Mouse (Mus musculus): Measurements from ENCODE around the gene Ddi2. TPM values are rescaled to one million over a fixed set of nuclear protein-coding genes. Genes with fewer than 3 reads are reported as not detected.

Gene Ddi2
- total and polyA plus RNA-seq, 3 experiments, result 8.7 to 29.4 (median 28.6) TPM

GRCm38 (mm10) chr4:141672325-141672724 lies 50.9 kb downstream of the Ddi2 start:
- no peak for TF ChIP-seq CTCF (IDR thresholded peaks at IDR 0.05)
- no peak for TF ChIP-seq EP300 (IDR thresholded peaks at IDR 0.05; ENCODE audit: insufficient read depth, low read depth, low read length)
- no peak for TF ChIP-seq POLR2A (IDR thresholded peaks at IDR 0.05; ENCODE audit: insufficient read depth, low read depth, low read length)
- Histone ChIP-seq H3K79me2 (replicated peaks; ENCODE audit: control insufficient read depth, insufficient read depth, low read length) (no peaks in the 10 kb centered on the region), H3K9ac (ENCODE audit: low read depth, low read length) (no peak overlapping the region), H3K4me3 (no peak overlapping the region), H3K4me1 (ENCODE audit: control insufficient read depth, insufficient read depth, low read length) (peaks cover 2% of the 10 kb centered on the region; the same call in 1 of the 2 replicates), H3K27me3 (ENCODE audit: control insufficient read depth, insufficient read depth, low read length) (no peaks in the 10 kb centered on the region), H3K36me3 (ENCODE audit: control insufficient read depth, insufficient read depth, low read length) (no peaks in the 10 kb centered on the region), H3K27ac (no peak overlapping the region)
- intact Hi-C loops (cut with DNase I), result no loop called here
- no peak for DNase-seq
- WGBS, result 77% methylated on average over 13 of the region's 13 CpGs

DNA sequence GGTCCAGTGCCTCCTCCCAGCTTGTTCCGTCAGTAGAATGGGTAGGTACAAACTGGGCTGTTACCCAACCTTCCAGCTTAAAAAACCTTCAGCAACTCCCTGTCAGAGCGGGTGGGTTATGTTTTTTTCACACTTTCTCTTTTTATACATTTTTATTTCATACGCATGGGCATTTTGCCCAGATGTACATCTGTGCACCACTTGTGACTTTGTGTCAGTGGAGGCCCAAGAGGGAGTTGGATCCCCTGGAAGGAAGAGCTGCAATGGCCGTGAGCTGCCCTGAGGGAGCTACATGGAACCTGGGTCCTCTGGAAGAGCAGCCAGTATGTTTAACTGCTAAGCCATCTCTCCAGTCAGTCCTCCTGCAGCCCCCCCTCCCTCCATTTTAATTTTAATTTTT lies 51.8 kb downstream of the Ddi2 start:
- intact Hi-C loops (cut with DNase I), result no loop called here
- peaks cover 2% of the 10 kb centered on the region; the same call in 1 of the 2 replicates for H3K4me1 ChIP-seq (ENCODE audit: control insufficient read depth, insufficient read depth, low read length)
- H3K27me3 ChIP-seq (ENCODE audit: control insufficient read depth, insufficient read depth, low read length), result no peaks in the 10 kb centered on the region
- H3K9ac ChIP-seq (ENCODE audit: low read depth, low read length), result no peak overlapping the region
- DNase-seq, result no peak
- H3K36me3 ChIP-seq (ENCODE audit: control insufficient read depth, insufficient read depth, low read length), result no peaks in the 10 kb centered on the region
- H3K79me2 ChIP-seq (replicated peaks; ENCODE audit: control insufficient read depth, insufficient read depth, low read length), result no peaks in the 10 kb centered on the region
- WGBS, result 80% methylated on average over 4 of the region's 4 CpGs
- no peak for TF ChIP-seq EP300 (IDR thresholded peaks at IDR 0.05; ENCODE audit: insufficient read depth, low read depth, low read length)
- TF ChIP-seq CTCF (IDR thresholded peaks at IDR 0.05), result no peak
- no peak for TF ChIP-seq POLR2A (IDR thresholded peaks at IDR 0.05; ENCODE audit: insufficient read depth, low read depth, low read length)
- H3K4me3 ChIP-seq, result no peak overlapping the region
- no peak overlapping the region for H3K27ac ChIP-seq

- H3K4me1 ChIP-seq (ENCODE audit: control insufficient read depth, insufficient read depth, low read length), result no peaks in the 10 kb centered on the region
- H3K27me3 ChIP-seq (ENCODE audit: control insufficient read depth, insufficient read depth, low read length), result no peaks in the 10 kb centered on the region
- DNase-seq, result peak in 1 of 2 experiments; percentile 63
- TF ChIP-seq CTCF (IDR thresholded peaks at IDR 0.05), result no peak
- no peak overlapping the region for H3K27ac ChIP-seq
- 78% methylated on average over 18 of the region's 18 CpGs for WGBS
- no peak overlapping the region for H3K9ac ChIP-seq (ENCODE audit: low read depth, low read length)
- intact Hi-C loops (cut with DNase I), result no loop called here
- no peaks in the 10 kb centered on the region for H3K36me3 ChIP-seq (ENCODE audit: control insufficient read depth, insufficient read depth, low read length)
- no peak overlapping the region for H3K4me3 ChIP-seq
- H3K79me2 ChIP-seq (replicated peaks; ENCODE audit: control insufficient read depth, insufficient read depth, low read length), result no peaks in the 10 kb centered on the region
These were observed 53.1 kb downstream of the Ddi2 start for GRCm38 (mm10) chr4:141669898-141670712.

DNA sequence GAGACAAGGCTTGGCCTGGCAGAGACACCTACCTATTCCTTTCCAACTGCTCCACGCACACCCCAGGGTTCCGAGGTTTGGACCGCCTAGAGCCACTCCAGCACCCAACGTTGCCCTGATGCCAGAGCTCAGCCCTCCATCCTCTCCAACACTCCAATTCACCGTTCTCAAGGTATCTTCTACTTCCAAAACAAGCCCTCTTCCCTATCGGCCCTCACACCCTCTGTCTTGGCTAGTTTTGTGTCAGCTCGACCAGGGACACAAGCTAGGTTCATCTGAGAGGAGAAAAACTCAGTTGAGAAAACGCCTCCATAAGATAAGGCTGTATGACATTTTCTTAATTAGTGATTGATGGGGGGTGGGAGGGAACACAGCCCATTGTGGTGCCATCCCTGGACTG lies 58.4 kb downstream of the Ddi2 start, which contains the start of gene Plekhm2:
TSS of gene Plekhm2 (minus strand) at position 101 of the 400 bp plus-strand sequence.
- peaks cover 5% of the 10 kb centered on the region for H3K79me2 ChIP-seq (replicated peaks; ENCODE audit: control insufficient read depth, insufficient read depth, low read length)
- peaks cover 5% of the 10 kb centered on the region for H3K36me3 ChIP-seq (ENCODE audit: control insufficient read depth, insufficient read depth, low read length)
- no peaks in the 10 kb centered on the region for H3K27me3 ChIP-seq (ENCODE audit: control insufficient read depth, insufficient read depth, low read length)
- peaks cover 7% of the 10 kb centered on the region for H3K4me1 ChIP-seq (ENCODE audit: control insufficient read depth, insufficient read depth, low read length)
- no peak for DNase-seq
- intact Hi-C loops (cut with DNase I), result loop anchor here (2.0 kb wide), 1 partner anchor 18 kb away; no protein-coding TSS in a partner anchor
- peak within 1 kb of the TSS; percentile 73 for H3K4me3 ChIP-seq
- WGBS, result 63% methylated on average over 8 of the region's 8 CpGs
- peak within 1 kb of the TSS; percentile 79 for H3K9ac ChIP-seq (ENCODE audit: low read depth, low read length)
- H3K27ac ChIP-seq, result peak within 1 kb of the TSS; percentile 95
- TF ChIP-seq CTCF (IDR thresholded peaks at IDR 0.05), result no peak

- DNase-seq, result peak; percentile 88 to 90
- WGBS, result under 1% methylated on average over 57 of the region's 60 CpGs
- H3K79me2 ChIP-seq (replicated peaks; ENCODE audit: control insufficient read depth, insufficient read depth, low read length), result peaks cover 6% of the 10 kb centered on the region
- no peaks in the 10 kb centered on the region for H3K27me3 ChIP-seq (ENCODE audit: control insufficient read depth, insufficient read depth, low read length)
- H3K4me1 ChIP-seq (ENCODE audit: control insufficient read depth, insufficient read depth, low read length), result peaks cover 9% of the 10 kb centered on the region
- H3K36me3 ChIP-seq (ENCODE audit: control insufficient read depth, insufficient read depth, low read length), result peaks cover 5% of the 10 kb centered on the region
- H3K4me3 ChIP-seq, result peak overlapping the region; percentile 71
- peak overlapping the region; percentile 95 for H3K27ac ChIP-seq
- peak; percentile 68 for TF ChIP-seq POLR2A (IDR thresholded peaks at IDR 0.05; ENCODE audit: insufficient read depth, low read depth, low read length)
- TF ChIP-seq EP300 (IDR thresholded peaks at IDR 0.05; ENCODE audit: insufficient read depth, low read depth, low read length), result no peak
- peak overlapping the region; percentile 79 for H3K9ac ChIP-seq (ENCODE audit: low read depth, low read length)
- intact Hi-C loops (cut with DNase I), result loop anchor here (2.0 kb wide), 1 partner anchor 19 kb away; no protein-coding TSS in a partner anchor
These were observed 59.0 kb downstream of the Ddi2 start for GRCm38 (mm10) chr4:141664011-141664745.
